Mouse (Mus musculus) kidney, adult 11 months (tissue): Measurements from ENCODE around the gene Ccdc181.
"Not testable (repeated sequence)": the region's sequence is repeated elsewhere in the genome, so short reads cannot be mapped to it uniquely, and the experiment has no call there.

Experiments
- DNase-seq: peaks from one replicate; pipeline ENCODE4 v3.0.0; 2022

Ccdc181 gene

GRCm38 (mm10) chr1:164275455-164275954 is at the start of gene Ccdc181:
Ccdc181 (plus strand) TSS chr1:164275585.
- peak; percentile 95 for DNase-seq

GRCm38 (mm10) chr1:164231937-164232570 is 43.3 kb upstream of the Ccdc181 start:
- DNase-seq, result not testable (repeated sequence)

- DNase-seq, result no peak
These were observed 41.9 kb upstream of the Ccdc181 start for GRCm38 (mm10) chr1:164233447-164233846.

DNA sequence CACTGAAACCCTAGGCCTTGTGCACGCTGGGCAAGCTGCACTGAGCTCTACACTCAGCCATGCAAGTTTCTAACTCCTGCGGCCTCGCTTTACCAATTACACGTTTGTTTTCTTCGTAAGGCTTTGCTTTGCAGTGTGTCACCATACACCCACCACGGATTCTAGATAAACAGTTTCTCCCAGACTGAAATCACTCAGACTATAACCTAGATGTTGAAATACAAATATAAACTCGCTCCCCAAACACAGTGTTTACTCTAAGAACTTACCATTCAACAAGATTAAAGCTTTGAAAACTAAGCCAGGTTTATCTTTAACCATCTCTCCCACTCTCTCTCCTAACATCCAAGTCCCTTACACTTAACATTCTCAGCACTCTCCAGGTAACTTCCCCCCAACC is 40.3 kb upstream of the Ccdc181 start:
- DNase-seq, result no peak

DNA sequence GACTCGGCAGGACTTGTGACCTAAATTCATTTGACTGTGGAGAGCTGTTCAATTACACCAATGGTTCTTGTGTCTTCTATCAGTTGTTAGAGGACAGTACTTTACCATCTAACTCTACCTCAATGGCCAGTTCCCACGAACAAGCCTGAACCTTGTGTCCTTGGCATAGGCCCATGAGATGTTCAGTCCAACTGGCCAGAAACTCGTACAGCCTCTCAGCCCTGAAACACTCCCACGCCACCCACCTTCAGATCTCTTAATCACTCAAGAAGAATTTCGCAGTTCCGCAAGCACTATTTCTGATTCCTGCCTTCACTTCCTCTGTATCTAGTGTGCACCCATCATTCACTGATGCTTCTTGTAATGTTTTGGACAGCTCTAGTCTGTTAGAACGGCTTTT is 39.3 kb upstream of the Ccdc181 start:
- no peak for DNase-seq

DNA sequence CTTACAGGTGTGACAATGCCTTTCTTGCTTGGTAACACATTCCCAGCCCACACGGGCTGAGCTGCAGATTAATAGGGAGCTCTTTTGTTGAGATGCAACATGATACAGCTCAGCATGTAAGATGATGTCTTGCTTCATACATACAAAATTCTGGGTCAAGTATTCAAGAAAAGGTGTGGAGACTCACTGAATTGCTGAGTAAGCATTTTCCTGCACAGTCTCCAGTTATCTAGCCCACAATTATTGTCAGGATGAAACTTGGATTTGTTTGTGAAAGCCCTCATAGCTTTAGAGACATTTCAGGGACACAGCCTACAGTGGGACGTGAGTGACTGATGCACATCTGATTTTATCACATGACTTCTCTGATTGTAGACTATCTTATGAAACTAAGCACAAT is 33.9 kb upstream of the Ccdc181 start:
- DNase-seq, result no peak

- no peak for DNase-seq
These were observed 32.6 kb upstream of the Ccdc181 start for GRCm38 (mm10) chr1:164242809-164243208.

DNA sequence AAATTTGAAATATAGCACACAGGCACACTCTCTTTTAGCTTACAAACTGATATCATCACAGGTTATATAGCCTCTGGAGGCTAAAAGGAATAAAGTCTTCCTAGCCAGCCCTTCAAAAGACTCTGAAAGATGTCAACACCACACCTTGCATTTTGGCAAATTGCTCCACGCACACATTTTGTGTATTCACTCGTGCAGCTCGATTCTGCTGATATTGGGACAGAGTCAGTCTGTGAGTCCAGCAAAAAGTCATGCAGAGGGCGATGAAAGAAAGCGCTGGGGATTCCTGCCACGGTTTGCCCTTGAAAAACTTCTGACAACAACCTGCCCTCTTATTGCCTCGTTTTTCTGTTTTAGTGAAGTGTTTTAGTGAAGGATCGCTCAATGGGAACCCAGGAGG is 27.9 kb upstream of the Ccdc181 start:
- no peak for DNase-seq

DNA sequence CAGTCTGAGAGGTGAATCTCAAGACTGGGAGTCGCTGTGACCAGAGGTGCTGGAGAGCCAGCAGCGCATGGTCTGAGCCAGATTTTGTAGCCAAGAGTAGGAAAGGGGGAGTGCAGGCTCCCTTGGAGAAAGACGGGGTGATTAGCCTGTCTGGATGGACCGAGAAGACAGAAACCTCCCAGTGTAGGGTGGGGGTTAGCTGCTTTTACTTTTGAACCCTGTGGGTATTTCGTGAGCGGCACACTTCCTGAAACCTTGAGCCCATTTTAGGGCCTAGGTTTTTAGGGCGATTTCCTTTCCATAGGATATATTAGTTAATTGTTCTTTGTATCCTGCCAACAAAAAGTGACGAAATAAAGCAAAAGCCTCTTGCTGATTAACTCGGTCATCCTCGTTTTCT is 27.4 kb upstream of the Ccdc181 start:
- DNase-seq, result peak; percentile 16

GRCm38 (mm10) chr1:164248465-164249331 is 26.7 kb upstream of the Ccdc181 start, which contains the start of gene Slc19a2:
Slc19a2 (plus strand) TSS chr1:164249046.
- peak; percentile 96 for DNase-seq

- peak; percentile 50 for DNase-seq
These were observed 26.1 kb upstream of the Ccdc181 start for GRCm38 (mm10) chr1:164249332-164249711.

- peak; percentile 15 for DNase-seq
These were observed 24.8 kb upstream of the Ccdc181 start for GRCm38 (mm10) chr1:164250391-164251150.

GRCm38 (mm10) chr1:164251438-164251837 is 23.9 kb upstream of the Ccdc181 start:
- DNase-seq, result no peak

GRCm38 (mm10) chr1:164252551-164252950 is 22.8 kb upstream of the Ccdc181 start:
- DNase-seq, result no peak

GRCm38 (mm10) chr1:164254836-164255235 is 20.5 kb upstream of the Ccdc181 start:
- DNase-seq, result no peak

DNA sequence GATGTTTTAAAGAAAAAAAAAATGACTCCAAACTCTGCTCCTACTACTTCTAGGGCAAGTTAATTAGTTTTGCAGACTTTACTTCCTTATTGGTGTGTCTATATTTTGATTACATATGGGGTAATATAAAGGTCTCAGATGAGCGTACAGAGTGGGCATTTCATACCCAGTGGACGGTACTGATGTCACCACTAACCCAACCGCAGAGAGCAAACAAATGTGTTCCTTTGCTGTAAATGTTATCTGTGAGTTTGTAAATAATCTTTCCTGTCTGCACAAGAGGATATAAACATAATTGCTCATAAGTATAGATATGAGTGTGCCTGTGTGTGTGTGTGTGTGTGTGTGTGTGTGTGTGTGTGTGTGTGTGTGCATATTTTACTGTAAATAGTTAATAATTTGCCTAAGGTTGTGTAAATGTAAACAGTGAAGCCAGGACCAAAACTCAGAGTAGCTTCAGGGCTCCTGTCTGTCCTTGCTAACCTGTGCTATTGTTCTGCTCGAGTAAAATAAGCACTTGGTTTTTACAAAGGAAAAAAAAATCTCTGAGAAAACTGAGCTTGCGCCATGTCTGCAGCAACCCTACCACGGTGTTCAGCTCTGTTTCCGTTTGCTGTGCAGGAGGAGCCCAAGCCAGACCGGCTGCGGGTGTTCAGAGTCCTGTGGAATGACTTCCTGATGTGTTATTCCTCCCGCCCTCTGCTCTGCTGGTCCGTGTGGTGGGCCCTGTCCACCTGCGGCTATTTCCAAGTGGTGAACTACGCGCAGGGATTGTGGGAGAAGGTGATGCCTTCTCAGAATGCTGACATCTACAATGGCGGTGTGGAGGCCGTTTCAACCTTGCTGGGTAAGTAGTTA is 15.0 kb upstream of the Ccdc181 start:
- DNase-seq, result no peak

DNA sequence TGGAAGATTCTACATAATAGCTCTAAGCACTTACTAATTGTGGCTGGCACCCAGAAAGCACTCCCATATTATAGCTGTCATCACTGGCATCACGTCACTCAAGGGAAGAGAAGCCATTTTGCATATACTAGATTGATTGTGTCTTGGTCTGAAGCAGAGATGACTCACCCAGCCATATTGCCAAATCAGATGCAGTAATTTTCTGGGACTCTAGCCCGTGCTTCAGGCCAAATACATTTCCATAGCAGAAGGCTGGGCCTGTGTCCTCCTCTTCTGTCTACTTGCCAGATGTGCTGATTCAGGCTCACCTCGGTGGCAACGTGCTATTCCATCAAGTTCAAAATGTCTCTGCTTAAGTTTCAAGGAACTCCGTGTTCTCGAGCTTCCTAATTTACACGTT is 13.8 kb upstream of the Ccdc181 start:
- no peak for DNase-seq

DNA sequence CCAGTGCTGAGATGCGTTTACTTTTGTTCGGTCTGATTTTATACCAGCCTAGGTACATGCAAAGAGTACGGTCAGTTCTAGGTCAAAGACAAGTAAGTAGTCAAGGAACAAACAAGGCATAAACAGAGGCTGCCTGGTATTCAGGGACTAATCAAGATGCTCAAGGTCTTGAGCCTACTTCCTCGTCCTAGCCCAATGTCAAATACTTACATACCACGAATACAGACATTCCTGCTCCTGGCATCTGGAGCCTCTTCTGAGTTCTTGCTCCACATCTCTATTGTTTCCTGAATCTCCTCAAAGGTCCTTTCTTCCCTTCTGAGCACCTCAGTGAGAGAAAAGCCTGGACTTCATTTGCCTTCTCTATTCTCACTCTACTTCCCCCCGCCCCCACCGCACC is 4.4 kb upstream of the Ccdc181 start:
- DNase-seq, result no peak

GRCm38 (mm10) chr1:164273659-164274058 is 1.7 kb upstream of the Ccdc181 start:
- no peak for DNase-seq

DNA sequence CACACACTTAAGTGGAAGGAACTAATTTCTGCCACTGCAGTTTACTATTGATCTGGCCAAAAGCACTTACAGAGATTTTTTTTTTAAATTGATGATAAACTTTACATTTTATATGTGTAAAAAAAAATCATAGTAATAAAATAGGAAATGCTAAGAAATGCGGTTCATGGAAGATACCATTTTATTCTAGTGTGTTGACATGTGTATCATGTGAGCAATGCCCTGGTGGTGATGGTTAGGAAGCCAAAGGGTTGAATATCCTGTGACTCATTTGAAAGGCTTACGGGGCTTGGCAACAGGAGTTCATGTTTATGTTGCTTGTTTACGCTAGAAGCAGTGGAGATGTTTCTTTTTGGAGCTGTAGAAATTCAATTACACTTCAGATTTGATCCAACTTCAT is 1.2 kb downstream of the Ccdc181 start:
- no peak for DNase-seq

- no peak for DNase-seq
These were observed 3.9 kb downstream of the Ccdc181 start for GRCm38 (mm10) chr1:164279332-164279731.

GRCm38 (mm10) chr1:164284007-164284406 is 8.6 kb downstream of the Ccdc181 start:
- no peak for DNase-seq
